Mouse (Mus musculus): Measurements from ENCODE around the gene Cnksr3. TPM values are rescaled to one million over a fixed set of nuclear protein-coding genes. Genes with fewer than 3 reads are reported as not detected.

The Cnksr3 gene
- polyA plus RNA-seq, 1 experiment from 2014 or later = 11.0 TPM

DNA sequence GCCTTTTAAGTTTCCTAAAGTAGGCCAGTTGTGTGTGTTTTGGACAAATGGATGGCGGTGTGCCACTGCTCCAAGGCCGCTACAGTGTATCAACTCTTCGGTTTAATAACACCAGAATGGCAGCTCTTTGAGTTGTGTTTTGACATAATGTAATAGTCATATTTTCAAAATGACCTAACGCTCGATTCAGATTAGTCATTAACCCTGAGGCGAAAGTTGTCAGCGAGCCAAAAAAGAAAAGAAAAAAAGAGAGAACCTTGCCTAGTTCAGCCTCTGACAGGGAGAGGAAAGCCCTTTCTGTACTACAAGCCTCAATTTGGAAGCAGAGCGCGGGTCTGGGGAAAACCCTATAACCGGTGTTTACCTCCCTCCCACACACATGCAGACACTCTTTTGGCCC, 500 bp upstream of the Cnksr3 start:
- Histone ChIP-seq H3K36me3 (ENCODE audit: control insufficient read depth, insufficient read depth, low read length) (no peaks in the 10 kb centered on the region), H3K27me3 (ENCODE audit: control insufficient read depth, insufficient read depth, low read depth, low read length) (no peaks in the 10 kb centered on the region), H3K9me3 (ENCODE audit: control insufficient read depth, low read length) (no peaks in the 10 kb centered on the region), H3K4me2 (ENCODE audit: low read depth, low read length) (peak overlapping the region; percentile 66), H3K4me1 (replicated peaks; ENCODE audit: control insufficient read depth, insufficient read depth, low read length) (peaks cover 32% of the 10 kb centered on the region), H3K27ac (ENCODE audit: low read length) (peak overlapping the region; percentile 96), H3K9ac (ENCODE audit: low read length) (peak overlapping the region; percentile 66), H3K4me3 (ENCODE audit: low read length) (peak overlapping the region; percentile 71)
- WGBS = 2% methylated on average over 10 of the region's 10 CpGs
- peak; percentile 26 for ATAC-seq (ENCODE audit: low read depth)

DNA sequence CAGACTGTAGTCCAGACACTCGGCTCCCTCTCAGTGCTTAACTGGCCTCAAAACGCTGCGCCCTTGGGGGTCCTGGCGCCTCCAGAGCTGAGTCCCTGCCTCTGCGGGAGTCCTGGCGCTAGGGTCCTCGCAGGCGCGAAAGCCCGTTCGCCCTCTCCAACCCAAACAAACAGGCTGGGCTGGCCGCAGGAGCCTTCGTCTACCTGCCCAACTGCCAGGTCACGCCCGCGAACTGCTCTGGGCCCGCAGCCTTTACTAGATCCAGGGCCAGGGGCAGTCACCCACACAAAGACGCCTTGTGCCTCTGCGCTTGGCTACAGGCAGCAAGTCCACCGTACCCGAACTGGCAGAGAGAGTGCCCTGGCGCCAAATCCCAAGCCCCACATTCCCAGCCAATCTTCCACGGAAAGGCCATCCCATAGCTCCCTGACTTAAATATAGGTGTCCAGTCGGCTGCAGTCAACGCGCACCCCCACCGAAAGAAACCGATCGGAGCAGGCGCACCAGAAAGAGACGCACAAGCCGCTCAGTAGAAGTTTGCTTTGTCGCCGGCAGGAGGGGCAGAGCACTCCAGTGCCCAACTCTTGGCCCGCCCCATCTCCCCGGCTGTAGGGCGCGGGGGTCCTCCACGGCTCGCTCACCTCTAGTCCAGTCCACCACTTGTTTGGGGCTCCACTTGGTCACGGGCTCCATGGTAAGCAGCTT, 894 bp downstream of the Cnksr3 start:
- Histone ChIP-seq H3K36me3 (ENCODE audit: control insufficient read depth, insufficient read depth, low read length) (no peaks in the 10 kb centered on the region), H3K4me2 (ENCODE audit: low read depth, low read length) (peak overlapping the region; percentile 66), H3K9ac (ENCODE audit: low read length) (peak overlapping the region; percentile 83), H3K4me3 (ENCODE audit: low read length) (peak overlapping the region; percentile 71), H3K4me1 (replicated peaks; ENCODE audit: control insufficient read depth, insufficient read depth, low read length) (peaks cover 39% of the 10 kb centered on the region), H3K27ac (ENCODE audit: low read length) (peak overlapping the region; percentile 96), H3K9me3 (ENCODE audit: control insufficient read depth, low read length) (no peaks in the 10 kb centered on the region), H3K27me3 (ENCODE audit: control insufficient read depth, insufficient read depth, low read depth, low read length) (no peaks in the 10 kb centered on the region)
- ATAC-seq (ENCODE audit: low read depth) = peak; percentile 82
- 0% methylated on average over 41 of the region's 41 CpGs for WGBS

DNA sequence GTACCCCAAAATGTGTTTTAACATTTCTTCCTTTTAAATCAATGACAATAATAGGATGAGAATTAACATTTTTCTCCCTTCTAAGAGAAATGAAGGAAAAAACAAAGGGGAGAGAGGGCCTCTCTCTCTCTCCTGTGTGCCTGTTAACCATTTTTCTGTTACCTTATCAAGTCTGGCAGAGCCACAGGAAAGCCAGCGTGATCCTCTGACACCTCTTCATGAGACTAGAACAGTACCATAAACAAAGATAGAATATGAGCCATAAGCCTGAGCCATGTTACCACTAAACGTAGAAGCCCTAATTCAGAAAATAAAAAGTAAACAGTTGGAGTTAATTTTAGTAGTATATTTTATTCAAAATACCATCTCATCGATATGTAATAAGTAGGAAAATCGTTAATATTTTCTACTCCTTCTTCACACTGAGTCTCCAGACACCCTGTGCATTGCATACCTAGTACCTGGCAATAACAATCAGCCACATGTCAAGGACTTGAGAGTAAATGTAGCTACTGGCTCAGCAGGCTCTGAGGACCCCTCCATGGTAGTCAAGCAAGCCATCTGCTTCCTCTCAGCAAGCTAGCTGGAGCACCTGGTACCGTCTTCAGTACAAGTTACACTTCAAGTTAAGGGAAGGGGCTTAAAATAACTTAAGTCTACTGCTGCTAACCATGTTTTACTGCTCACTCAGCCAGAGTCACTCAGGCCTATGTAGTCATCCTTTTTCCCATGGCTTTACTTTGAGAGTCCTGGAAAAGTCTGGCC, 2.2 kb downstream of the Cnksr3 start:
- Histone ChIP-seq H3K4me3 (ENCODE audit: low read length) (peak overlapping the region; percentile 71), H3K36me3 (ENCODE audit: control insufficient read depth, insufficient read depth, low read length) (no peaks in the 10 kb centered on the region), H3K4me2 (ENCODE audit: low read depth, low read length) (peak overlapping the region; percentile 66), H3K27ac (ENCODE audit: low read length) (no peak overlapping the region), H3K27me3 (ENCODE audit: control insufficient read depth, insufficient read depth, low read depth, low read length) (no peaks in the 10 kb centered on the region), H3K9me3 (ENCODE audit: control insufficient read depth, low read length) (no peaks in the 10 kb centered on the region), H3K4me1 (replicated peaks; ENCODE audit: control insufficient read depth, insufficient read depth, low read length) (peaks cover 39% of the 10 kb centered on the region), H3K9ac (ENCODE audit: low read length) (peak overlapping the region; percentile 83)
- 50% methylated on average over 5 of the region's 5 CpGs for WGBS
- no peak for ATAC-seq (ENCODE audit: low read depth)

DNA sequence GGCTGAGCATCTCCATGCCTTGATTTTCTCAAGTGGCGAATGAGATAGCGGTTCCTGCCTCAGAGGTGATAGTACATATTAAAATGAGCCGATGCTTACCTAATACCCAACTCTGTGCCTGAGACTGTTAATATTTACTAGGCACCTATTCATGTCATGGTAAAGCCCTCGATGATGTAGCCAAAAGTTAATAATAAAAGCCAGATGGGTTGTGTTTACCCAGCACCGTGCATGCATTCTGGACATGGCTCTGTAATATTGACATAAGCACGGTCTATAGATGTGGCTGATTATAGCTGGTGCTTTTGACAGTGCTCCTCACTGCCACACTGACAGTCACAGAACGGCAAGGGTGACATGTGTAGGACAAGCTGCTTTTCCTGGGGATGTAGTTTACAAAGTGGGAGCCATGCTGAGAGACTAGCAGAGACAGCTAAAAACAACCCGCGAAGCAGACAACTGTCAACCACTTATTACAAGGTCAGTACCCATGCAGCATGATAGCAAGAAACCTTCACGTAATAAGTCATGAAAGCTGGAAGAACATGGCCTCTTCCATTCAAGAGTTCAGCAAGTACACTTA, 3.1 kb downstream of the Cnksr3 start:
- Histone ChIP-seq H3K9ac (ENCODE audit: low read length) (no peak overlapping the region), H3K9me3 (ENCODE audit: control insufficient read depth, low read length) (no peaks in the 10 kb centered on the region), H3K4me3 (ENCODE audit: low read length) (no peak overlapping the region), H3K27me3 (ENCODE audit: control insufficient read depth, insufficient read depth, low read depth, low read length) (no peaks in the 10 kb centered on the region), H3K27ac (ENCODE audit: low read length) (no peak overlapping the region), H3K4me2 (ENCODE audit: low read depth, low read length) (no peak overlapping the region), H3K36me3 (ENCODE audit: control insufficient read depth, insufficient read depth, low read length) (no peaks in the 10 kb centered on the region), H3K4me1 (replicated peaks; ENCODE audit: control insufficient read depth, insufficient read depth, low read length) (peaks cover 38% of the 10 kb centered on the region)
- WGBS = 60% methylated on average over 10 of the region's 10 CpGs
- no peak for ATAC-seq (ENCODE audit: low read depth)

DNA sequence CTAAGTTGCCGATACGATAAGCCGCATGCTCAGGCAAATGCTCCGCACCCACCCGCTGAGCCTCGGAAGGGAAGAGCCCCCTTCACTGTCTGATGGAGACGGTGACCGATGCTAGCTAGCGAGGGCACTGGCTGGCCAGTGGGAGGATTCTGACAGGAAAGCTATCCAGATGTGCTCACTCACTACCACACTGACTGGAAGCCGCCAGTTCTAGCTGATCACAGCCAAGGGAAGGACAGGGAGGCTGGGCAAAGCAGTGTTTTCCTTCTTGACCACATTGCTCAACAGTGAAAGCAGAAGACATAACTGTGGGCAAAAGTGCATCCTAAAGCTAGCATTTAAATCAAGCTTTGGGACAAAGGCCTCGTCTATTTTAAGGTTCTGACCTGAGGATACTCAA, 4.7 kb downstream of the Cnksr3 start:
- no peak overlapping the region for H3K27ac ChIP-seq (ENCODE audit: low read length)
- no peak overlapping the region for H3K9ac ChIP-seq (ENCODE audit: low read length)
- no peaks in the 10 kb centered on the region for H3K36me3 ChIP-seq (ENCODE audit: control insufficient read depth, insufficient read depth, low read length)
- 52% methylated on average over 11 of the region's 11 CpGs for WGBS
- no peak overlapping the region for H3K4me3 ChIP-seq (ENCODE audit: low read length)
- H3K4me1 ChIP-seq (replicated peaks; ENCODE audit: control insufficient read depth, insufficient read depth, low read length) = peaks cover 26% of the 10 kb centered on the region
- no peaks in the 10 kb centered on the region for H3K27me3 ChIP-seq (ENCODE audit: control insufficient read depth, insufficient read depth, low read depth, low read length)
- H3K4me2 ChIP-seq (ENCODE audit: low read depth, low read length) = peak overlapping the region; percentile 21
- ATAC-seq (ENCODE audit: low read depth) = peak; percentile 13; the same call in 1 of the 2 replicates
- H3K9me3 ChIP-seq (ENCODE audit: control insufficient read depth, low read length) = no peaks in the 10 kb centered on the region

DNA sequence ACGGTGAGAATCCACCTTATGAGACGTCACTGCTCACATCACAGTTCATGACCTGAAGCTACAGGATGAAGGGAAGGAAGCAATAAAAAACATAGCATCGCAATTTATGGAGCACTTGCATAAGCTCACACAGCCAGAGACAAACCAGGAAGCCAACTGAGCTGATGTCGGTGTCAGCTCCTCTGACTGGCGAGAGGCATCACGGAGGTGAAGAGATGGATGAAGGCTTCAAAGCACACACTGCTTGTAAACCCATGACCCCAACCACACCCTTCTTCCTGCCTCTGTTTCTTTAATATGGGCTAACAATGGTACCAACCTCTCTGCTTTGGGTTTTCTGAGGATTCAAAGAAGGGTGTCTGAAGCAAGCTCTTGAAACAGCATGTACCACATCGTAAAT, 5.5 kb downstream of the Cnksr3 start:
- no peak for ATAC-seq (ENCODE audit: low read depth)
- Histone ChIP-seq H3K4me1 (replicated peaks; ENCODE audit: control insufficient read depth, insufficient read depth, low read length) (peaks cover 26% of the 10 kb centered on the region), H3K36me3 (ENCODE audit: control insufficient read depth, insufficient read depth, low read length) (no peaks in the 10 kb centered on the region), H3K9me3 (ENCODE audit: control insufficient read depth, low read length) (no peaks in the 10 kb centered on the region), H3K4me3 (ENCODE audit: low read length) (no peak overlapping the region), H3K27me3 (ENCODE audit: control insufficient read depth, insufficient read depth, low read depth, low read length) (no peaks in the 10 kb centered on the region), H3K4me2 (ENCODE audit: low read depth, low read length) (no peak overlapping the region), H3K27ac (ENCODE audit: low read length) (no peak overlapping the region), H3K9ac (ENCODE audit: low read length) (no peak overlapping the region)
- 67% methylated on average over 7 of the region's 7 CpGs for WGBS

DNA sequence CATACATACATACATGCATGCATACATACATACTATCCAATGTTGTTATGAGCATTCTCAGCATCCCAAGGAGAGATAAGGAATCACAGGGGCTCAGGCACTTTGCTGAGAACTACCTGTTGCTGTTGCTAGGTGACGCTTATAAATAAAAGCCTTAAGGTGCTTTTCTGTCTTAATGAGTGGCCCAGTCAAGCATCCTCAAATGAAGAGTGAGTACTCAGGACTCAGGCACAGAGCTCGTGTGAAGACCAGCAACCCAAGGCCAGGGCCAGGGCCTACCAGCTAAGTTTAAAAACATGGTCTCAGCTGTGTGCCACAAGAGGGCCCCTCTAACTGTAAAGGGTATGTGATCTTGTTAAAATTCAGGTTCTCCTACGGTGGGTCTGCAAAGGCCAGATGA, 6.5 kb downstream of the Cnksr3 start:
- ATAC-seq (ENCODE audit: low read depth) = no peak

DNA sequence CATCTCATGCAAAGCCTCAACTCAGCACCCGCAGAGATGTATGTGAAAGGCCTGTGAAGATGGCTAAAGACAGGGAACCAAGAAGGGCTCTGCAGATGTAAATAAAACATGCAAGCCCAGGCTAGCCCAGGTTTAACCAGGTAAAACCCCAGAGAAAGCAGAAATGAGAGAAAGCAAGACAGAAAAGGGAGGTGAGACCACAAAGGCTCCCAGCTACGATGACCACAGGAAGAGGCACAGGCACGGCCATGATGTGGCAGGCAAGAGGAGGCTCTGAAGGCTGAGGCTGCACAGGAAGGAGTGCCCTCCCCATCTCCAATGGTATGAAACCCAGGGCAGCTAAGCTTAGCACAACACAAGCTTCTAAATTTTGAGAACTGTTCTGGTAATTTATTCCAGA, 7.1 kb downstream of the Cnksr3 start:
- peaks cover 19% of the 10 kb centered on the region for H3K4me1 ChIP-seq (replicated peaks; ENCODE audit: control insufficient read depth, insufficient read depth, low read length)
- H3K9me3 ChIP-seq (ENCODE audit: control insufficient read depth, low read length) = no peaks in the 10 kb centered on the region
- no peaks in the 10 kb centered on the region for H3K27me3 ChIP-seq (ENCODE audit: control insufficient read depth, insufficient read depth, low read depth, low read length)
- no peak overlapping the region for H3K9ac ChIP-seq (ENCODE audit: low read length)
- 78% methylated on average over 3 of the region's 3 CpGs for WGBS
- ATAC-seq (ENCODE audit: low read depth) = no peak
- no peak overlapping the region for H3K4me2 ChIP-seq (ENCODE audit: low read depth, low read length)
- H3K36me3 ChIP-seq (ENCODE audit: control insufficient read depth, insufficient read depth, low read length) = no peaks in the 10 kb centered on the region
- H3K4me3 ChIP-seq (ENCODE audit: low read length) = no peak overlapping the region
- H3K27ac ChIP-seq (ENCODE audit: low read length) = no peak overlapping the region

More for the DNA sequence above, 6.5 kb downstream of the Cnksr3 start:
- no peak overlapping the region for H3K4me2 ChIP-seq (ENCODE audit: low read depth, low read length)
- H3K36me3 ChIP-seq (ENCODE audit: control insufficient read depth, insufficient read depth, low read length) = no peaks in the 10 kb centered on the region
- H3K4me1 ChIP-seq (replicated peaks; ENCODE audit: control insufficient read depth, insufficient read depth, low read length) = peaks cover 26% of the 10 kb centered on the region
- H3K9me3 ChIP-seq (ENCODE audit: control insufficient read depth, low read length) = no peaks in the 10 kb centered on the region
- 76% methylated on average over 3 of the region's 3 CpGs for WGBS
- no peak overlapping the region for H3K4me3 ChIP-seq (ENCODE audit: low read length)
- no peak overlapping the region for H3K9ac ChIP-seq (ENCODE audit: low read length)
- no peaks in the 10 kb centered on the region for H3K27me3 ChIP-seq (ENCODE audit: control insufficient read depth, insufficient read depth, low read depth, low read length)
- no peak overlapping the region for H3K27ac ChIP-seq (ENCODE audit: low read length)

DNA sequence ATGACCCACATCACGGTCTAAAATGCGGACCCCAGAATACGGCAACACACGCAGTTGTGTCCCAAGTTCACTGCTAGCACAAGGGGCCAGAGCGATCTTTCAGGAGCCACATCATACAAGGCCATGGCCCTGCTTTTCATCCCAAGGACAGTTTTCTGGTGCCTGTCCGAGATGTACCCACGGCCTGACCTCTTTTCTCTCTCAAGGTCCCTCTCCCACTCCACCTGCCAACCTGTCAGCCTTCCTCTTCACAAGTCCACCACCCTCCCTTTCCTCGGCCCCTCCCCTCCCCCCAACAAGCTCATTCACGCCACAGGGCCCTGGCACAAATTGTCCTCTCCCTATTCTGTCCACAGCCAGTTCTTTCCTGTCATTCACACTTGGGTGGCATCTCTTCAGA, 9.5 kb downstream of the Cnksr3 start:
- Histone ChIP-seq H3K4me3 (ENCODE audit: low read length) (no peak overlapping the region), H3K27ac (ENCODE audit: low read length) (no peak overlapping the region), H3K36me3 (ENCODE audit: control insufficient read depth, insufficient read depth, low read length) (no peaks in the 10 kb centered on the region), H3K9me3 (ENCODE audit: control insufficient read depth, low read length) (no peaks in the 10 kb centered on the region), H3K4me2 (ENCODE audit: low read depth, low read length) (no peak overlapping the region), H3K9ac (ENCODE audit: low read length) (no peak overlapping the region), H3K27me3 (ENCODE audit: control insufficient read depth, insufficient read depth, low read depth, low read length) (no peaks in the 10 kb centered on the region), H3K4me1 (replicated peaks; ENCODE audit: control insufficient read depth, insufficient read depth, low read length) (peaks cover 7% of the 10 kb centered on the region)
- 85% methylated on average over 9 of the region's 9 CpGs for WGBS
- ATAC-seq (ENCODE audit: low read depth) = no peak

Data from lung, embryonic 16.5 days (tissue).